Mouse (Mus musculus) E14TG2a.4 (cell line): Measurements from ENCODE around the gene Fam213b.
A peak's percentile ranks its signal among the peaks of the same experiment; 100 is the strongest.

Experiments
- H3K27me3 ChIP-seq: 2 replicates; pipeline ENCODE4 v1.6.1; 2014; ENCODE audit warnings: low read length, control low read depth; ENCODE audit not compliant: insufficient read depth
- H3K36me3 ChIP-seq: 2 replicates; pipeline ENCODE4 v1.6.1; 2014; ENCODE audit warnings: low read length, control low read depth; ENCODE audit not compliant: insufficient read depth
- H3K4me1 ChIP-seq: replicated peaks from 2 replicates; pipeline ENCODE4 v1.6.1; 2014; ENCODE audit warnings: low read depth, low read length, control low read depth
- H3K4me3 ChIP-seq: replicated peaks from 2 replicates; pipeline ENCODE4 v1.5.1; 2014; ENCODE audit warnings: mild to moderate bottlenecking, low read length
- H3K9me3 ChIP-seq: 2 replicates; pipeline ENCODE4 v1.6.1; 2014; ENCODE audit warnings: low read length, control low read depth
- CTCF ChIP-seq: conservative IDR thresholded peaks from 2 replicates; pipeline ENCODE4 v1.5.1; 2014; ENCODE audit warnings: low read length
- NANOG ChIP-seq: IDR thresholded peaks from 2 replicates; pipeline ENCODE4 v1.6.1; 2014; ENCODE audit warnings: borderline replicate concordance, low read length, mixed read lengths
- POU5F1 ChIP-seq: IDR thresholded peaks from 2 replicates; pipeline ENCODE4 v1.6.1; 2014; ENCODE audit warnings: low read length, borderline replicate concordance

The Fam213b gene

GRCm38 (mm10) chr4:154940156-154940555 is 41.2 kb upstream of the Fam213b start:
- TF ChIP-seq CTCF = no peak
- TF ChIP-seq NANOG = no peak
- no peak for TF ChIP-seq POU5F1
- no peaks in the 10 kb centered on the region for H3K9me3 ChIP-seq
- H3K4me3 ChIP-seq = no peak overlapping the region
- 0 out of 2 replicates have a peak, but pooled peaks cover 2% of the 10 kb centered on the region for H3K27me3 ChIP-seq
- no peaks in the 10 kb centered on the region for H3K36me3 ChIP-seq
- peaks cover 26% of the 10 kb centered on the region for H3K4me1 ChIP-seq

- Histone ChIP-seq H3K27me3 (peaks cover 17% of the 10 kb centered on the region), H3K36me3 (no peaks in the 10 kb centered on the region), H3K4me1 (peaks cover 11% of the 10 kb centered on the region), H3K4me3 (no peak overlapping the region), H3K9me3 (no peaks in the 10 kb centered on the region)
- TF ChIP-seq POU5F1 (no peak), NANOG (no peak), CTCF (no peak)
These were observed 38.8 kb upstream of the Fam213b start for GRCm38 (mm10) chr4:154937746-154938145.

- Histone ChIP-seq H3K4me3 (no peak overlapping the region), H3K27me3 (peaks cover 21% of the 10 kb centered on the region), H3K9me3 (no peaks in the 10 kb centered on the region), H3K36me3 (no peaks in the 10 kb centered on the region), H3K4me1 (peaks cover 5% of the 10 kb centered on the region)
- no peak for TF ChIP-seq CTCF
- TF ChIP-seq NANOG = no peak
- TF ChIP-seq POU5F1 = no peak
These were observed 37.8 kb upstream of the Fam213b start for GRCm38 (mm10) chr4:154936542-154937255.

GRCm38 (mm10) chr4:154935788-154936187 is 36.9 kb upstream of the Fam213b start:
- Histone ChIP-seq H3K36me3 (no peaks in the 10 kb centered on the region), H3K4me3 (no peak overlapping the region), H3K4me1 (0 out of 2 replicates have a peak, but pooled peaks cover 3% of the 10 kb centered on the region), H3K9me3 (no peaks in the 10 kb centered on the region), H3K27me3 (peaks cover 21% of the 10 kb centered on the region)
- TF ChIP-seq POU5F1 (no peak), CTCF (peak; percentile 33)

GRCm38 (mm10) chr4:154934800-154935199 is 35.9 kb upstream of the Fam213b start:
- peaks cover 26% of the 10 kb centered on the region for H3K27me3 ChIP-seq
- TF ChIP-seq NANOG (no peak), CTCF (no peak), POU5F1 (no peak)
- no peaks in the 10 kb centered on the region for H3K9me3 ChIP-seq
- 0 out of 2 replicates have a peak, but pooled peaks cover 3% of the 10 kb centered on the region for H3K4me1 ChIP-seq
- no peak overlapping the region for H3K4me3 ChIP-seq
- H3K36me3 ChIP-seq = no peaks in the 10 kb centered on the region

GRCm38 (mm10) chr4:154933306-154933907 is 34.5 kb upstream of the Fam213b start:
- H3K36me3 ChIP-seq = no peaks in the 10 kb centered on the region
- H3K4me3 ChIP-seq = no peak overlapping the region
- TF ChIP-seq POU5F1 (no peak), NANOG (no peak), CTCF (no peak)
- peaks cover 27% of the 10 kb centered on the region for H3K27me3 ChIP-seq
- peaks cover 7% of the 10 kb centered on the region for H3K4me1 ChIP-seq
- no peaks in the 10 kb centered on the region for H3K9me3 ChIP-seq

GRCm38 (mm10) chr4:154929088-154929660 is 30.2 kb upstream of the Fam213b start:
- Histone ChIP-seq H3K4me3 (no peak overlapping the region), H3K36me3 (no peaks in the 10 kb centered on the region), H3K4me1 (peaks cover 31% of the 10 kb centered on the region), H3K27me3 (peaks cover 32% of the 10 kb centered on the region), H3K9me3 (no peaks in the 10 kb centered on the region)
- TF ChIP-seq NANOG = no peak
- TF ChIP-seq CTCF = no peak
- TF ChIP-seq POU5F1 = no peak

- Histone ChIP-seq H3K4me3 (no peak within 1 kb of the TSS), H3K36me3 (no peaks in the 10 kb centered on the region), H3K9me3 (no peaks in the 10 kb centered on the region), H3K27me3 (peaks cover 30% of the 10 kb centered on the region), H3K4me1 (peaks cover 31% of the 10 kb centered on the region)
- TF ChIP-seq CTCF (no peak), NANOG (no peak), POU5F1 (no peak)
These were observed 29.6 kb upstream of the Fam213b start, which contains the start of gene Tnfrsf14 for GRCm38 (mm10) chr4:154928395-154929087. Tnfrsf14 (minus strand) TSS chr4:154928563.
